Mouse (Mus musculus) liver, postnatal 0 days (tissue): ENCODE measurements at regions not wholly inside any gene's neighbourhood (a gene's known extent, or its start where the extent isn't known, plus 50 kb on each side); places are given as distances from the start of the nearest gene placed in this dataset.
A peak's percentile ranks its signal among the peaks of the same experiment; 100 is the strongest.

ENCODE experiments used
- ATAC-seq: fragments of 200-750 bp; cut with Nextera tagmentation; 2 replicates; pipeline ENCODE4 v1.8.0; 2017; ENCODE audit warnings: mild to moderate bottlenecking, moderate library complexity
- DNase-seq: peaks from one replicate; pipeline ENCODE4 v3.0.0-alpha.2; 2016
- H3K27ac ChIP-seq: fragments of 300-500 bp; sonication (generic); 2 replicates; pipeline ENCODE4 v1.5.1; 2014; ENCODE audit warnings: antibody characterized with exemption, moderate library complexity, mild to moderate bottlenecking, low read depth
- H3K27me3 ChIP-seq: fragments of 300-500 bp; sonication (generic); 2 replicates; pipeline ENCODE4 v1.6.1; 2014; ENCODE audit warnings: low read length, control low read depth, mixed read lengths; ENCODE audit not compliant: insufficient read depth
- H3K36me3 ChIP-seq: fragments of 300-500 bp; sonication (generic); replicated peaks from 2 replicates; pipeline ENCODE4 v1.6.1; 2014; ENCODE audit warnings: mild to moderate bottlenecking, control low read depth, low read length, moderate library complexity, mixed read lengths; ENCODE audit not compliant: insufficient read depth
- H3K4me1 ChIP-seq: fragments of 300-500 bp; sonication (generic); 2 replicates; pipeline ENCODE4 v1.6.1; 2014; ENCODE audit warnings: antibody characterized with exemption, mild to moderate bottlenecking, control low read depth; ENCODE audit not compliant: insufficient read depth
- H3K4me2 ChIP-seq: fragments of 300-500 bp; sonication (generic); 2 replicates; pipeline ENCODE4 v1.6.1; 2014; ENCODE audit warnings: low read depth, mild to moderate bottlenecking, low read length, moderate library complexity, mixed read lengths
- H3K4me3 ChIP-seq: fragments of 300-500 bp; sonication (generic); 2 replicates; pipeline ENCODE4 v1.5.1; 2014; ENCODE audit warnings: low read depth, low read length
- H3K9ac ChIP-seq: fragments of 300-500 bp; sonication (generic); replicated peaks from 2 replicates; pipeline ENCODE4 v1.6.1; 2014; ENCODE audit warnings: mild to moderate bottlenecking, moderate library complexity
- H3K9me3 ChIP-seq: fragments of 300-500 bp; sonication (generic); 2 replicates; pipeline ENCODE4 v1.6.1; 2016; ENCODE audit warnings: mild to moderate bottlenecking, control low read depth, low read length, mixed read lengths
- CTCF ChIP-seq: sonication (generic); IDR thresholded peaks from 2 replicates; pipeline ENCODE4 v1.5.1; 2016; ENCODE audit warnings: antibody characterized with exemption, low read depth
- EP300 ChIP-seq: IDR thresholded peaks from 2 replicates; pipeline ENCODE4 v1.6.1; 2016; ENCODE audit warnings: antibody characterized with exemption, low read depth, mild to moderate bottlenecking
- WGBS: fragments of 180-500 bp; shearing (Covaris S2); extraction: QIAGEN DNeasy Blood & Tissue Kit; methylation state at CpG from one replicate; pipeline ENCODE4 v1.1.7; 2014; ENCODE audit not compliant: insufficient replicate concordance; 5-methylcytosine and 5-hydroxymethylcytosine counted together

DNA sequence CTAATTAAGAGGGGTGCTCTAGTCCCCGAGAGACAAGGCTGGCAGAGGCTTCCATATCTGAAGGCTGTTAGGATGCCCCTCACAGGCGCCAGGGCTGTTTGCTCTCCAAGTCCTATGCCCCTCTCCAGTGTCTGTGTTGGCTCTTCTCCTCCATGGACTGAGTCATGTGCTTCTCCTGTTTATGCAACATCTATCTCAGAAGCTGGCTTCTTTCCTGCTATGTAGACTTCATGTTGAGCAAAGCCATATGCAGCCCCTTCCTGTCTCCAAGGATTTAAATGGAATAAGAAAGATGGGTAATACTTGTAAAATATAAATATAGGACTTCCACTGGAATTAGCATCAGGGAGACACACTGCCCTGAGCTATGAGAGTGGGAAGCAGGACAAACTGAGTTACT, 278.3 kb downstream of the Cdh26 start:
- no peaks in the 10 kb centered on the region for H3K36me3 ChIP-seq
- H3K4me3 ChIP-seq, result no peak overlapping the region
- H3K4me1 ChIP-seq, result no peaks in the 10 kb centered on the region
- no peak overlapping the region for H3K4me2 ChIP-seq
- H3K27ac ChIP-seq, result no peak overlapping the region
- H3K9ac ChIP-seq, result no peak overlapping the region
- WGBS, result 77% methylated on average over 2 of the region's 2 CpGs
- DNase-seq (no peak), ATAC-seq (no peak)
- H3K9me3 ChIP-seq, result no peaks in the 10 kb centered on the region
- no peaks in the 10 kb centered on the region for H3K27me3 ChIP-seq
- no peak for TF ChIP-seq CTCF
- TF ChIP-seq EP300, result no peak

DNA sequence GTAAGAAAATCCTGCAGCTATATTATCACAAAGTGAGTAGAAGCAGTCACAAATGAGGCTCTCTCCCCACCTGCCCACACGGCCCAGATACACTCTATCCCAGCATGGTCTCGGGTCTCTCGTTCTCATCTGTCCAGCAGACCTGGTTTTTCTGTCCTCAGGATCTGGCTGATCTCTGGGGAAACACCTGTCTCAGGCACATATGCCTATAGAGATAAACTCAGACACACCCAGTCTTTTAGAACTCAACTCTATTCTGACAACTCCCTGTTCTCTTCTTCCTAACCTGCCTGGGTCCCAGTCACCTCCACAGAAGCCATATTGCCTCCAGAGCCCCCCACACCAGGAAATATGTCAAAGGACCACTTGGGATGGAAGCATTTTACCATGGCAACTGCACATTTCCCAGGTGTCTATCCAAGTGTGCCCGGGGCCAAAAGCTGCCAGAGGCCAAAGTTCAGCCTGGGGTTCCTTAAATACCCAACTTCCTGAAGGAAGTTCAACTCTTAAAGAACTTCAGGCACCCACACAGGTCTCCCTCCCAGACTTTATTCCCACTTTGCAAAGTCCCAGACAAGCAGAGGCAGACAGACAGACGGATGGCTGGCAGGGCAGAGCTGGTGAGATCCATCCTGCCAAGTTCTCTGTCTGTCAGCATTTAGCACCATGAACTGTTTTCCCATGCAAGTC, 279.0 kb downstream of the Cdh26 start:
- Histone ChIP-seq H3K9me3 (no peaks in the 10 kb centered on the region), H3K9ac (no peak overlapping the region), H3K36me3 (no peaks in the 10 kb centered on the region), H3K4me1 (no peaks in the 10 kb centered on the region), H3K4me2 (no peak overlapping the region), H3K27ac (no peak overlapping the region), H3K4me3 (no peak overlapping the region), H3K27me3 (no peaks in the 10 kb centered on the region)
- DNase-seq (no peak), ATAC-seq (no peak)
- 50% methylated on average over 5 of the region's 5 CpGs for WGBS
- TF ChIP-seq CTCF (no peak), EP300 (no peak)

DNA sequence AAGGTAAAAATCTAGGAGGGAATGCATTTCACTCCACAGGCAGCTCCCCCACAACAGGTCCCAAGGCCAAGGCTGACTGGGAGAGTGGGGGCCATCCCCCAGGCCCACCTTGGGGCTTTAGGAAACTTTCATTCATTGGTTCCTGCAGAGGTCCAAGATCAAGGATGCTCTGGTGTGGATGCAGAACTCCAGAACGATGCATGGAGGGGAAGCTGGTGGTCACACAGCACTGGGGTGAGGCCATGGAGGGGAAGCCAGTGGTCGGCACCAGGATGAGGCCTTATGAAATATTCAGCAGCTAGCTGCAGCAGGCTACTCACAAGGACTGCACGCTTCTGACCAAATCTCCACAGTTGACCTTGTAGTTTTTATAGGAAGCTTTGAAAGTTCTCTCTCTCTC, 279.7 kb downstream of the Cdh26 start:
- H3K4me3 ChIP-seq, result no peak overlapping the region
- H3K36me3 ChIP-seq, result no peaks in the 10 kb centered on the region
- H3K27ac ChIP-seq, result no peak overlapping the region
- H3K4me2 ChIP-seq, result no peak overlapping the region
- ATAC-seq (no peak), DNase-seq (no peak)
- H3K4me1 ChIP-seq, result no peaks in the 10 kb centered on the region
- H3K9ac ChIP-seq, result no peak overlapping the region
- H3K9me3 ChIP-seq, result no peaks in the 10 kb centered on the region
- no peaks in the 10 kb centered on the region for H3K27me3 ChIP-seq
- no peak for TF ChIP-seq CTCF
- no peak for TF ChIP-seq EP300
- 49% methylated on average over 3 of the region's 3 CpGs for WGBS

DNA sequence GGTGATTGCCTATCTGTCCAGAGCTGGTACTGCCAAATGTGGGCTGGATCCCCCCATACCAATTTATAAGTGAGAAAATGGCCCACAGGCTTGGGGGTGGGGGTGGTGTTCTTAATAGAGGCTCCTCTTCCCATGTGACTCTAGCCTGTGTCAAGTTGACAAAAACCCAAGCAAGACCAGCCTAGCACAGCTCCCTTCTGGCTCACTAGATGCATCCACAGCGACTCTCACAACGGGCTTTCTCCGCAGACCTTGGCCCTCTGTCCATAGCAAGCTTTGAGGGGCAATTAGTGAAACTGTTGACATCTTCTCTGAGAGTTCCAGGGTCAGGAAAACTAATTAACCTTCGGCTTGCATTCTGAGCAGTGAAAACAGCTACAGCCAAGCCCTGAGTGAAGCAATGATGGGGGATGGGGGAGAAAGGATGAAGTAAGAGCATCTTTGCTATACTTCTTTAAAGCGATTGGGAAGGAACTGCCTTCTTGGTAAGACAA, 281.3 kb downstream of the Cdh26 start:
- no peaks in the 10 kb centered on the region for H3K27me3 ChIP-seq
- DNase-seq, result no peak
- no peak overlapping the region for H3K4me2 ChIP-seq
- WGBS, result 67% methylated on average over 5 of the region's 5 CpGs
- no peak overlapping the region for H3K4me3 ChIP-seq
- H3K9ac ChIP-seq, result no peak overlapping the region
- no peak for ATAC-seq
- no peaks in the 10 kb centered on the region for H3K36me3 ChIP-seq
- H3K4me1 ChIP-seq, result no peaks in the 10 kb centered on the region
- TF ChIP-seq EP300 (no peak), CTCF (no peak)
- H3K9me3 ChIP-seq, result no peaks in the 10 kb centered on the region
- 0 out of 2 replicates have a peak overlapping the region, but pooled peaks have one; percentile 29 for H3K27ac ChIP-seq

DNA sequence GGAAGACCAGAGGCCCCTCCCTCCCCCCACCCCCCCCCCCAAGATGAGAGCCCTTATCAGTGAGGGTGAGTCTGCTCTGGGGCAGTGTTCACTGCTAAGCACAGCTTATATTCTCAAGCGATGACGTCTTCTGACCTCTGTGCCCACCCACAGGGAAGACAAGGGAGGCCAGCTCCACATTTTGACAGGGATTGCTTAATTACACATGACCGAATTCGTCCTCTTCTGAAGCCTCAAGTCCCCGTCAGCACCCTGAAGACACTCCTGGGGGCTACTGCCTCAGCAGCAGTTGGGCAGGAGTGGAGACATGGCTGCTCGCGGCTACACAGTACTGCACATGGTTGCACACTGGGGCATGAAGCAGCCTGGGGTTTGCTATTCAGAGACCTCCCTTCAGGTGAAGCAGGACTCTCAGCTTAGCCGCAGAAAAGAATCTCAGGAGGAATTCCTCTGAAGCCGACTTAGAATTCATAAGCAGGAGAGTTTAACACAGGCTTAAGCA, 282.1 kb downstream of the Cdh26 start:
- TF ChIP-seq EP300 (no peak), CTCF (no peak)
- H3K27ac ChIP-seq, result peak overlapping the region; percentile 34; the same call in 1 of the 2 replicates

DNA sequence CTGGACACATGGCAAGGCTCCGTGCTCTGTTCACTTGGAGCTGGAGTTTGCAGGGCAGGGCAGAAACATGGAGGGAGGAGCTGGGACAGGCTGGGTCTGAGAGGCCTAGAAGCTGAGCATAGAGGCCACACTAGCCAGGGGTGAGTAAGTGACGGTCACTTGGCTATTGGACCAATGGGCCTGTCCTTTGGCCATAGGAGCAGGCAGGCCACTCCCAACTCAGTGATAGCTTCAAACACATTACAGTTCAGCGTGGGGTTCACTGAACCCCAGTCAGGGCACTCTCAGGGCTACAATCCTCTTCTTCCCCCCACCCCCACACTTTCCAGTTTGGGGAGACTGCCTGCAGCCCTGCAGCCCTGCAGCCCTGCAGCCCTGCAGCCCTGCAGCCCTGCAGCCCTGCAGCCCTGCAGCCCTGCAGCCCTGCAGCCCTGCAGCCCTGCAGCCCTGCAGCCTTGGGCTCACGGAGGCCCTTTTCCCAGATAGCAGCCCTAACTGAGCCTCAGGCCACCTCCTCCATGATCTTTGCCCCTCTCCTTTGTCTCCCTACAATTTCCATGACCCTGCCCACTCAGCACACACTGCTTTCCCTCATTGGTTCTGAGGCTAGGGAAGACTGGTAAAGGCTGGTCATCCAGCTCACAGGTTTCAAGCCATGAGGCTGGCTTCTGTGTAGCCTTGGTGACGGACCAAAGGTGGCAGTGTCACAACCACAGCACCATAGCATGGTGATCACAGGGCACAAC, 285.3 kb downstream of the Cdh26 start:
- Histone ChIP-seq H3K36me3 (no peaks in the 10 kb centered on the region), H3K4me3 (no peak overlapping the region), H3K27ac (peak overlapping the region; percentile 44; the same call in 1 of the 2 replicates), H3K4me1 (no peaks in the 10 kb centered on the region), H3K27me3 (no peaks in the 10 kb centered on the region), H3K4me2 (no peak overlapping the region), H3K9ac (no peak overlapping the region), H3K9me3 (no peaks in the 10 kb centered on the region)
- ATAC-seq (no peak), DNase-seq (no peak)
- WGBS, result 65% methylated on average over 5 of the region's 5 CpGs
- TF ChIP-seq CTCF (no peak), EP300 (no peak)

More for the DNA sequence above, 282.1 kb downstream of the Cdh26 start:
- no peak for ATAC-seq
- Histone ChIP-seq H3K9ac (no peak overlapping the region), H3K27me3 (no peaks in the 10 kb centered on the region), H3K4me3 (no peak overlapping the region), H3K4me2 (no peak overlapping the region), H3K9me3 (no peaks in the 10 kb centered on the region), H3K36me3 (no peaks in the 10 kb centered on the region), H3K4me1 (no peaks in the 10 kb centered on the region)
- DNase-seq, result no peak
- WGBS, result 69% methylated on average over 9 of the region's 9 CpGs
